Mouse (Mus musculus) liver, embryonic 14 days (tissue): ENCODE data around the gene Gm4181. TPM values are rescaled to one million over a fixed set of nuclear protein-coding genes. Genes with fewer than 3 reads are reported as not detected.

Experiments
- polyA plus RNA-seq: library from polyadenylated mRNA; depleted of rRNA; stranded (reverse); fragments of >200 nt; gene quantifications from 2 replicates; pipeline ENCODE4 v1.2.3, GENCODE M21; 2012; rRNA removed

Gene Gm4181
- polyA plus RNA-seq = not detected in 2 replicates

GRCm38 (mm10) chr14:51635566-51635965 is at the start of gene Gm4181:
Gm4181 (minus strand) TSS chr14:51635666.

GRCm38 (mm10) chr14:51611210-51611609 is 24.3 kb downstream of the Gm4181 start, which contains the start of gene Gm17078:
Gm17078 (minus strand) TSS chr14:51611310.

GRCm38 (mm10) chr14:51592039-51592438 is 43.4 kb downstream of the Gm4181 start, which contains the start of gene Gm17174:
Gm17174 (minus strand) TSS chr14:51592139.

Other genes starting within 250 kb of the Gm4181 start
- not detected in 2 replicates for gene Vmn2r88, start 224.8 kb downstream of the Gm4181 start, polyA plus RNA-seq
- gene Vmn2r89, start 183.8 kb downstream of the Gm4181 start, polyA plus RNA-seq = not detected in 2 replicates
- 0.05 and 0.06 TPM in 2 replicates for gene Gm5622, start 82.9 kb downstream of the Gm4181 start, polyA plus RNA-seq
- gene Gm17175, start 61.6 kb downstream of the Gm4181 start, polyA plus RNA-seq = not detected in 2 replicates
- gene Gm17174, start 43.5 kb downstream of the Gm4181 start, polyA plus RNA-seq = not detected in 2 replicates
- gene Gm17078, start 24.4 kb downstream of the Gm4181 start, polyA plus RNA-seq = not detected in 2 replicates
- gene Gm17079, start 59.8 kb upstream of the Gm4181 start, polyA plus RNA-seq = not detected in 2 replicates
- not detected in 2 replicates for gene Gm5800, start 81.5 kb upstream of the Gm4181 start, polyA plus RNA-seq
- not detected in 2 replicates for gene Ang4, start 137.9 kb upstream of the Gm4181 start, polyA plus RNA-seq
- not detected in 2 replicates for gene AY358078, start 164.4 kb upstream of the Gm4181 start, polyA plus RNA-seq
- gene Ear6, start 218.0 kb upstream of the Gm4181 start, polyA plus RNA-seq = 24.3 and 26.4 TPM in 2 replicates
- 8.5 and 9.5 TPM in 2 replicates for gene Mettl17, start 249.2 kb upstream of the Gm4181 start, polyA plus RNA-seq